Mouse (Mus musculus) left cerebral cortex, adult 18-20 months (tissue): ENCODE measurements around the gene Mlh1. TPM values are rescaled to one million over a fixed set of nuclear protein-coding genes. Genes with fewer than 3 reads are reported as not detected.

Experiments used
- total RNA-seq, 2 experiments: library from RNA; stranded (reverse); gene quantifications; 2 replicates each; pipeline ENCODE4 v1.2.3; 2021

Mlh1 gene
- total RNA-seq, 2 experiments from 2014 or later = 17.1 to 17.3 TPM

Other genes with a start within 250 kb of the Mlh1 start
- gene Ccrl2, start 214.3 kb downstream of the Mlh1 start, total RNA-seq = 1 to 10 TPM in 1 of 2 experiments, under 1 TPM in 1; 0.82 to 1.2 TPM
- gene Lrrfip2, start 154.2 kb downstream of the Mlh1 start, total RNA-seq = 10 to 100 TPM; 43.9 to 48.6 TPM
- gene Epm2aip1, start 138 bp upstream of the Mlh1 start, total RNA-seq = 10 to 100 TPM; 87.2 to 87.9 TPM
- 100 to 1,000 TPM; 277 to 278 TPM for gene Trank1, start 39.9 kb upstream of the Mlh1 start, total RNA-seq
- gene Dclk3, start 167.3 kb upstream of the Mlh1 start, total RNA-seq = 10 to 100 TPM; 44.6 to 53.7 TPM